Mouse (Mus musculus): ENCODE measurements at regions not wholly inside any gene's neighbourhood (a gene's known extent, or its start where the extent isn't known, plus 50 kb on each side); places are given as distances from the start of the nearest gene placed in this dataset.

- DNase-seq (ENCODE audit: low spot score in 2 of 2), result no peak
Observed at GRCm38 (mm10) chr6:104038853-104039252, 453.7 kb upstream of the Cntn6 start.

GRCm38 (mm10) chr6:104040450-104040849 lies 452.1 kb upstream of the Cntn6 start:
- DNase-seq (ENCODE audit: low spot score in 2 of 2), result no peak

- no peak for DNase-seq (ENCODE audit: low spot score in 2 of 2)
Observed at GRCm38 (mm10) chr6:104055996-104056395, 436.6 kb upstream of the Cntn6 start.

- DNase-seq (ENCODE audit: low spot score in 2 of 2), result no peak
Observed at GRCm38 (mm10) chr6:104061692-104062263, 430.8 kb upstream of the Cntn6 start.

GRCm38 (mm10) chr6:104080581-104080980 lies 412.0 kb upstream of the Cntn6 start:
- DNase-seq (ENCODE audit: low spot score in 2 of 2), result no peak

GRCm38 (mm10) chr6:104082242-104082641 lies 410.3 kb upstream of the Cntn6 start:
- no peak for DNase-seq (ENCODE audit: low spot score in 2 of 2)

- no peak for DNase-seq (ENCODE audit: low spot score in 2 of 2)
Observed at GRCm38 (mm10) chr6:104108386-104108785, 384.2 kb upstream of the Cntn6 start.

All from frontal cortex, postnatal 10 days (tissue).